Mouse (Mus musculus): ENCODE measurements around the gene Mmel1.

GRCm38 (mm10) chr4:154926969-154927898 is 57.8 kb downstream of the Mmel1 start:
- no peak for TF ChIP-seq POLR2A (IDR thresholded peaks at IDR 0.05; ENCODE audit: insufficient read depth, low read length)
- TF ChIP-seq CTCF (IDR thresholded peaks at IDR 0.05; ENCODE audit: low read depth, low read length) = no peak
- TF ChIP-seq EP300 (IDR thresholded peaks at IDR 0.05; ENCODE audit: insufficient read depth, low read depth, low read length) = no peak

Measured in ES-Bruce4 (cell line).